Mouse (Mus musculus): Measurements from ENCODE around the gene Sntb2.

Sntb2 gene

GRCm38 (mm10) chr8:106932376-106933065 is 3.0 kb upstream of the Sntb2 start:
- no peak for DNase-seq

- no peak for DNase-seq
Measured at GRCm38 (mm10) chr8:106933506-106934143, 1.9 kb upstream of the Sntb2 start.

GRCm38 (mm10) chr8:106934226-106934977 is 1.1 kb upstream of the Sntb2 start:
- no peak for DNase-seq

GRCm38 (mm10) chr8:106935899-106936477 is 438 bp downstream of the Sntb2 start:
- DNase-seq: peak; percentile 63

GRCm38 (mm10) chr8:106936478-106937051 is 1.0 kb downstream of the Sntb2 start:
- peak; percentile 38 for DNase-seq

- no peak for DNase-seq
Measured at GRCm38 (mm10) chr8:106937081-106937800, 1.7 kb downstream of the Sntb2 start.

- DNase-seq: no peak
Measured at GRCm38 (mm10) chr8:106941806-106942205, 6.3 kb downstream of the Sntb2 start.

- no peak for DNase-seq
Measured at GRCm38 (mm10) chr8:106943874-106944418, 8.4 kb downstream of the Sntb2 start.

- no peak for DNase-seq
Measured at GRCm38 (mm10) chr8:106944756-106945155, 9.2 kb downstream of the Sntb2 start.

- no peak for DNase-seq
Measured at GRCm38 (mm10) chr8:106948678-106949243, 13.2 kb downstream of the Sntb2 start.

GRCm38 (mm10) chr8:106951707-106952106 is 16.2 kb downstream of the Sntb2 start:
- no peak for DNase-seq

- no peak for DNase-seq
Measured at GRCm38 (mm10) chr8:106953571-106953970, 18.0 kb downstream of the Sntb2 start.

- no peak for DNase-seq
Measured at GRCm38 (mm10) chr8:106957086-106957485, 21.5 kb downstream of the Sntb2 start.

- no peak for DNase-seq
Measured at GRCm38 (mm10) chr8:106958212-106958611, 22.7 kb downstream of the Sntb2 start.

GRCm38 (mm10) chr8:106959626-106960025 is 24.1 kb downstream of the Sntb2 start:
- DNase-seq: no peak

- no peak for DNase-seq
Measured at GRCm38 (mm10) chr8:106962322-106962721, 26.8 kb downstream of the Sntb2 start.

GRCm38 (mm10) chr8:106963365-106963764 is 27.8 kb downstream of the Sntb2 start:
- no peak for DNase-seq

- no peak for DNase-seq
Measured at GRCm38 (mm10) chr8:106964573-106964972, 29.0 kb downstream of the Sntb2 start.

GRCm38 (mm10) chr8:106969964-106970363 is 34.4 kb downstream of the Sntb2 start:
- DNase-seq: no peak

- DNase-seq: no peak
Measured at GRCm38 (mm10) chr8:106971916-106972315, 36.4 kb downstream of the Sntb2 start.

- DNase-seq: no peak
Measured at GRCm38 (mm10) chr8:106972538-106973264, 37.2 kb downstream of the Sntb2 start.

Measured in right cerebral cortex, postnatal 25 days (tissue).